Mouse (Mus musculus) ovary, adult 10 weeks (tissue): ENCODE data around the gene Pax3. TPM values are rescaled to one million over a fixed set of nuclear protein-coding genes. Genes with fewer than 3 reads are reported as not detected.

ENCODE experiments used
- polyA plus RNA-seq: library from polyadenylated mRNA; stranded (reverse); fragments of 350-450 nt; fragmentation: Illumina TruSeq; extraction: RNeasy Lipid Tissue Mini Kit (QIAGEN cat#74804); gene quantifications from one replicate; pipeline ENCODE4 v1.2.3, GENCODE M21; 2014

Gene Pax3
- polyA plus RNA-seq, result not detected

GRCm38 (mm10) chr1:78196751-78197311, at the start of gene Pax3:
Gene Pax3 (minus strand): TSS chr1:78197134.

Other genes starting within 250 kb of the Pax3 start
- gene Sgpp2, start 113.2 kb upstream of the Pax3 start, polyA plus RNA-seq, result 17.2 TPM